Mouse (Mus musculus) erythroblast, embryonic 14.5 days (primary cell): ENCODE results near the gene Btbd6.

Experiments used
- GATA1 ChIP-seq: IDR thresholded peaks from 2 replicates; pipeline ENCODE4 v1.6.1; 2012; ENCODE audit warnings: low read length, inconsistent platforms, mixed read lengths
- TAL1 ChIP-seq: IDR thresholded peaks from 3 replicates; pipeline ENCODE4 v1.6.1; 2012; ENCODE audit warnings: low read length, inconsistent platforms, mixed read lengths

DNA sequence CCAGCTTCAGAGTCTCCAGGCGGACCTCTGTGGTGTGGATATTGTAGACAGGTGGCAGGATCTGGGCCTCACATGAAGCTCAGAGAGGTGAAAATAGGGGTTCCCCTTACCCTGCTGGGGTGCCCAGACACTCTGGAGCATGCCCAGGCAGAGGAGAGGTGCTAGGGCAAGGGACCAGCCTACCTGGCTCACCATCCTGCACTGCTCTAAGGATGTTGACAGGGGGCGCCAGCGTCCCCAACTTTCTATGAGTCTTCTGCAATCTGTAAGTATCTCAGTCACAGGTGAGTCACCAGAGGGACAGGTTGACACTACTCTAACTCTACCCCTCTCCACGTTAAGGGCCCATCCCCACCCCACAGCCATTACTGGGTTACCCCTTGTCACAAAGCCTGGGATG, 29.0 kb upstream of the Btbd6 start:
- TF ChIP-seq GATA1: no peak
- TF ChIP-seq TAL1: no peak
